Mouse (Mus musculus): ENCODE measurements around the gene Anxa11. TPM values are rescaled to one million over a fixed set of nuclear protein-coding genes. Genes with fewer than 3 reads are reported as not detected.
"Not testable (repeated sequence)": the region's sequence is repeated elsewhere in the genome, so short reads cannot be mapped to it uniquely, and the experiment has no call there.

Gene Anxa11
- polyA plus RNA-seq, 1 experiment from 2014 or later: 35.5 TPM

DNA sequence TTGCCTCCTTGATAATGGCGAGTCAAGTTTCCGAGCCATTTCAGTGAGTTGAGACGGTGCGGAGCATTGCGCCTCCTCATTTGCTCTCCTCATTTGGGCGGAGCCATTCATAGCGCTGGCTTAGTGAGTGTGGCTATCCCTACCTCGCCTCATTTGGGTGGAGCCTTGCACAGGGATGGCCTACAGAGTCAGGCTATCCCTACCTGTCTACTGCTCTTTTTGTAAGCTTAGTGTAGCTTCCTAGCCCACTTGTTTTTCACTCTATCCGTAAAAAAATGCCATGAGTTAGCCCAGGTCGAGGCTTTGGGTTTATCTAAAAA is 85.6 kb downstream of the Anxa11 start, which contains the start of gene Tmem254a:
Gene Tmem254a, minus strand, starts transcription at position 111 of the 320 bp plus-strand sequence.
- WGBS: no CpG with 5 or more reads among the region's 10 CpGs
- H3K9ac ChIP-seq (replicated peaks; ENCODE audit: low read depth, low read length); H3K36me3 ChIP-seq (ENCODE audit: control insufficient read depth, insufficient read depth, low read length); H3K4me2 ChIP-seq (replicated peaks; ENCODE audit: low read depth, low read length); H3K27ac ChIP-seq (ENCODE audit: low read length); H3K27me3 ChIP-seq (ENCODE audit: control insufficient read depth, insufficient read depth, low read length); H3K4me1 ChIP-seq (ENCODE audit: control insufficient read depth, insufficient read depth, low read length); H3K9me3 ChIP-seq (ENCODE audit: control insufficient read depth, low read depth, low read length); H3K4me3 ChIP-seq (ENCODE audit: low read depth, low read length): not testable (repeated sequence)
- ATAC-seq (ENCODE audit: insufficient number of reproducible peaks, insufficient read depth, low FRiP score, low read depth): peak; percentile 88; the same call in 1 of the 2 replicates

Small RNA genes lying within 50 kb of the gene (microRNA-seq; reads per million reads assigned to microRNA genes)
- not detected for gene Gm23701

Other genes starting within 250 kb of the Anxa11 start
- 48.1 and 48.3 TPM in 2 replicates for gene Ppif, start 148.0 kb upstream of the Anxa11 start, polyA plus RNA-seq (2014; fragmentation: Nextera tagmentation; extraction: Ambion mirVana)
- 29.5 and 32.4 TPM in 2 replicates for gene Zcchc24, start 73.1 kb upstream of the Anxa11 start, polyA plus RNA-seq (2014; fragmentation: Nextera tagmentation; extraction: Ambion mirVana)
- gene Plac9a, start 60.9 kb downstream of the Anxa11 start, polyA plus RNA-seq (2014; fragmentation: Nextera tagmentation; extraction: Ambion mirVana): 0.75 TPM in 1 of 2 replicates, not detected in the other
- gene Tmem254a, start 85.5 kb downstream of the Anxa11 start, polyA plus RNA-seq (2014; fragmentation: Nextera tagmentation; extraction: Ambion mirVana): 3.6 and 7.0 TPM in 2 replicates
- gene Cphx1, start 96.1 kb downstream of the Anxa11 start, polyA plus RNA-seq (2014; fragmentation: Nextera tagmentation; extraction: Ambion mirVana): 0.20 and 0.29 TPM in 2 replicates
- 0.97 and 1.4 TPM in 2 replicates for gene Duxbl1, start 136.4 kb downstream of the Anxa11 start, polyA plus RNA-seq (2014; fragmentation: Nextera tagmentation; extraction: Ambion mirVana)
- 36.3 and 40.2 TPM in 2 replicates for gene Gm9780, start 200.6 kb downstream of the Anxa11 start, polyA plus RNA-seq (2014; fragmentation: Nextera tagmentation; extraction: Ambion mirVana)
- gene Tmem254c, start 225.2 kb downstream of the Anxa11 start, polyA plus RNA-seq (2014; fragmentation: Nextera tagmentation; extraction: Ambion mirVana): 46.0 and 70.5 TPM in 2 replicates
- not detected in 2 replicates for gene Cphx2, start 239.4 kb downstream of the Anxa11 start, polyA plus RNA-seq (2014; fragmentation: Nextera tagmentation; extraction: Ambion mirVana)
- gene Cphx3, start 240.1 kb downstream of the Anxa11 start, polyA plus RNA-seq (2014; fragmentation: Nextera tagmentation; extraction: Ambion mirVana): not detected in 2 replicates